Mouse (Mus musculus) bone marrow macrophage, adult 2 months (primary cell): Measurements from ENCODE around the gene Epha3.

ENCODE experiments used
- CTCF ChIP-seq: IDR thresholded peaks from 2 replicates; pipeline ENCODE4 v1.5.1; 2012; ENCODE audit warnings: low read depth, mild to moderate bottlenecking, low read length, moderate library complexity
- POLR2A ChIP-seq: IDR thresholded peaks from 2 replicates; pipeline ENCODE4 v1.6.1; 2012; ENCODE audit warnings: mild to moderate bottlenecking, low read depth, low read length, borderline replicate concordance

- TF ChIP-seq CTCF = no peak
- no peak for TF ChIP-seq POLR2A
These were observed 217.4 kb downstream of the Epha3 start for GRCm38 (mm10) chr16:63646577-63646976.
